Comparison of ENCODE assay signal across 15 mouse cellular contexts in genomic region chr1:83297137-83298076, GRCm38 (mm10).
A peak's percentile ranks its signal among the peaks of the same experiment; 100 is the strongest.
DNase-seq lines count a peak whose midpoint lies in the region; ATAC-seq and TF ChIP-seq lines count a peak whose summit lies in the region.
"Had no signal": no experiment of that assay in that cellular context is flagged by ENCODE, and none has a peak within 500 bp of the region (broad histone marks: within the 10 kb centered on the region; RNA-seq: fewer than 3 reads in every experiment).

No protein-coding gene starts in this region.

- no peak overlapping the region for H3K4me2 ChIP-seq in embryonic facial prominence, embryonic 14.5 days (ENCODE audit: low read depth, low read length)
- H3K4me2 ChIP-seq: embryonic facial prominence, embryonic 13.5 days; heart, embryonic 13.5 days; hindbrain, embryonic 15.5 days had no signal

- no peak overlapping the region for H3K4me3 ChIP-seq in embryonic facial prominence, embryonic 14.5 days (ENCODE audit: low read depth, low read length)
- H3K4me3 ChIP-seq in embryonic facial prominence, embryonic 10.5 days: no peak overlapping the region
- no peak overlapping the region for H3K4me3 ChIP-seq in layer of hippocampus, adult 2 months
- H3K4me3 ChIP-seq: embryonic facial prominence, embryonic 13.5 days; heart, embryonic 13.5 days; hindbrain, embryonic 15.5 days had no signal

- no peaks in the 10 kb centered on the region for H3K9me3 ChIP-seq in embryonic facial prominence, embryonic 14.5 days (ENCODE audit: control insufficient read depth, low read length)
- H3K9me3 ChIP-seq in embryonic facial prominence, embryonic 10.5 days: no peaks in the 10 kb centered on the region
- H3K9me3 ChIP-seq: embryonic facial prominence, embryonic 13.5 days; heart, embryonic 13.5 days; hindbrain, embryonic 15.5 days had no signal

- DNase-seq in cerebellum, adult 9-10 months: peak; percentile 67
- no peak for DNase-seq in cerebellum, postnatal 4 days (ENCODE audit: low spot score in 2 of 2)
- DNase-seq in embryonic facial prominence, embryonic 14.5 days (ENCODE audit: low spot score): peak; percentile 30
- no peak for DNase-seq in embryonic facial prominence, embryonic 10.5 days (ENCODE audit: low spot score)
- peak in 1 of 2 experiments; percentile 16 for DNase-seq in layer of hippocampus, adult 2 months (ENCODE audit: low spot score in 2 of 2)
- DNase-seq in layer of hippocampus, adult 8-10 months (ENCODE audit: low spot score in 2 of 2): no peak
- no peak for DNase-seq in spleen, postnatal 14 days (ENCODE audit: low spot score in 2 of 2)
- DNase-seq: adrenal gland, postnatal 10 days; gastrocnemius, postnatal 36 days; heart, postnatal 36 days; kidney, adult 2 months had no signal

- 47% methylated on average over 6 of the region's 6 CpGs for WGBS in embryonic facial prominence, embryonic 14.5 days
- WGBS in embryonic facial prominence, embryonic 10.5 days: 71% methylated on average over 6 of the region's 6 CpGs

- no peaks in the 10 kb centered on the region for H3K4me1 ChIP-seq in embryonic facial prominence, embryonic 14.5 days (ENCODE audit: control insufficient read depth, insufficient read depth, low read length)
- H3K4me1 ChIP-seq in embryonic facial prominence, embryonic 10.5 days: no peaks in the 10 kb centered on the region
- H3K4me1 ChIP-seq: heart, embryonic 13.5 days; hindbrain, embryonic 15.5 days had no signal

- ATAC-seq in embryonic facial prominence, embryonic 14.5 days (ENCODE audit: low read depth): no peak
- ATAC-seq: intestine, embryonic 16.5 days had no signal

- H3K36me3 ChIP-seq in embryonic facial prominence, embryonic 14.5 days (ENCODE audit: control insufficient read depth, insufficient read depth, low read length): no peaks in the 10 kb centered on the region
- H3K36me3 ChIP-seq in embryonic facial prominence, embryonic 10.5 days (replicated peaks): no peaks in the 10 kb centered on the region
- H3K36me3 ChIP-seq: embryonic facial prominence, embryonic 13.5 days; heart, embryonic 13.5 days; hindbrain, embryonic 15.5 days had no signal

- no peak overlapping the region for H3K27ac ChIP-seq in embryonic facial prominence, embryonic 14.5 days (replicated peaks; ENCODE audit: low read depth, low read length)
- no peak overlapping the region for H3K27ac ChIP-seq in embryonic facial prominence, embryonic 10.5 days (replicated peaks)
- peak overlapping the region; percentile 19; the same call in 1 of the 2 replicates for H3K27ac ChIP-seq in layer of hippocampus, adult 2 months
- H3K27ac ChIP-seq: embryonic facial prominence, embryonic 13.5 days; heart, embryonic 13.5 days had no signal

- TF ChIP-seq CTCF in layer of hippocampus, adult 2 months (conservative IDR thresholded peaks at IDR 0.05): no peak

- H3K27me3 ChIP-seq in embryonic facial prominence, embryonic 14.5 days (replicated peaks; ENCODE audit: control insufficient read depth, insufficient read depth, low read length): no peaks in the 10 kb centered on the region
- H3K27me3 ChIP-seq in embryonic facial prominence, embryonic 10.5 days (replicated peaks; ENCODE audit: low read depth, poor library complexity, severe bottlenecking): no peaks in the 10 kb centered on the region
- H3K27me3 ChIP-seq: embryonic facial prominence, embryonic 13.5 days; heart, embryonic 13.5 days; hindbrain, embryonic 15.5 days had no signal

- no peak overlapping the region for H3K9ac ChIP-seq in embryonic facial prominence, embryonic 14.5 days (ENCODE audit: low read depth, low read length)
- H3K9ac ChIP-seq: embryonic facial prominence, embryonic 13.5 days; heart, embryonic 13.5 days; hindbrain, embryonic 15.5 days had no signal

Comparison
In these comparisons a context has a peak if more than half of its experiments do, and no peak if none do; other contexts are left out.
1. DNase-seq: peak in cerebellum, adult 9-10 months (single experiment) and embryonic facial prominence, embryonic 14.5 days (single experiment); none in cerebellum, postnatal 4 days (0 of 2), embryonic facial prominence, embryonic 10.5 days (single experiment), layer of hippocampus, adult 8-10 months (0 of 2) and spleen, postnatal 14 days (0 of 2).